Mouse (Mus musculus): ENCODE data around the gene Otop1. TPM values are rescaled to one million over a fixed set of nuclear protein-coding genes. Genes with fewer than 3 reads are reported as not detected.

Gene Otop1
- polyA plus RNA-seq, 1 experiment = 0.67 TPM

DNA sequence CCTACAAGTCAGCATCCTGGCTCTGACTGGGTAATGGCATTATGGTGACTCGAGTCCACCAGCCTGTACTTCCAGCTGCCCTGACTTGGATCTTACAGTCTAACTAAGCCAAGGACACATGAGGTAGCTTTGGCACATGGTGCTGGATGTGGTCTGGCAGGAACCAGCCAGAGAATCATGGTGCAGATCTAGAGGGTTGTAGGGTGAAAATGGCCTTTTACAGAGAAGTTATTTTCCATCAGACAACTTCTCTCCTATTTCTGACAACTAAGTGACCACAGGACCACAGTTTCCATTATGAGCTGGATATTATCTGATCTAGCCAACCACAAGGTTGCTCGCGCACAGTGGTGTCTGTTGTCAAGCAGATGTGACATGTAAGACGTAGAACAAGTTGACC, 1.9 kb upstream of the Otop1 start:
- TF ChIP-seq CTCF (IDR thresholded peaks at IDR 0.05; ENCODE audit: control insufficient read depth, insufficient read depth, insufficient replicate concordance, low read depth, low read length) (no peak), POLR2A (IDR thresholded peaks at IDR 0.05; ENCODE audit: control insufficient read depth, low read depth, low read length) (no peak)
- H3K4me1 ChIP-seq (ENCODE audit: control insufficient read depth, insufficient read depth, low read length) = peaks cover 9% of the 10 kb centered on the region
- no peaks in the 10 kb centered on the region; the same call in 1 of the 2 replicates for H3K36me3 ChIP-seq (ENCODE audit: control insufficient read depth, insufficient read depth, low read length)
- no peak overlapping the region for H3K4me3 ChIP-seq (ENCODE audit: control insufficient read depth, low read depth, low read length)
- no peaks in the 10 kb centered on the region; the same call in 1 of the 2 replicates for H3K27me3 ChIP-seq (ENCODE audit: control insufficient read depth, insufficient read depth, low read length)
- no peak overlapping the region for H3K27ac ChIP-seq (ENCODE audit: control insufficient read depth, insufficient read depth, low read depth, low read length)

DNA sequence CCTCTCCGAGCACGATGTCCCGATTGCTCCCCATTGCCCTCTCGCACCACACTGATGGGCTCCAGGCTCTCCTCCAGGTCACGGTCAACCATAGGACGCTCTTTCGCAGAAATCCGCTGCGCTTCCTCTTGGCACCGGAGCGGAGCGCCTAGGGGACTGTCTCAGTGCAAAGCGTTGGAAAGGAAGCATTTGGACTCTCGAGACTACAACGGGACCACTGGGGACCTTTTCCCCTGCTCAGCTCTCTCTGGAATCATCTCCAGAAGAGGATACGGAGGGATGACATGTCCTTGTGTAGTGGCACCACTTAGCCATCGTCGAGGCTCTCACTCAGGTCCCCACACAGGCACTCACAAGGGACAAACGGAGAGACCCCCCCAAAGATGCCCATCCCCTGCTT, 679 bp downstream of the Otop1 start:
- Histone ChIP-seq H3K4me3 (ENCODE audit: control insufficient read depth, low read depth, low read length) (no peak overlapping the region), H3K27ac (ENCODE audit: control insufficient read depth, insufficient read depth, low read depth, low read length) (no peak overlapping the region), H3K4me1 (ENCODE audit: control insufficient read depth, insufficient read depth, low read length) (peaks cover 9% of the 10 kb centered on the region), H3K36me3 (ENCODE audit: control insufficient read depth, insufficient read depth, low read length) (no peaks in the 10 kb centered on the region), H3K27me3 (ENCODE audit: control insufficient read depth, insufficient read depth, low read length) (no peaks in the 10 kb centered on the region; the same call in 1 of the 2 replicates)
- TF ChIP-seq POLR2A (IDR thresholded peaks at IDR 0.05; ENCODE audit: control insufficient read depth, low read depth, low read length) (no peak), CTCF (IDR thresholded peaks at IDR 0.05; ENCODE audit: control insufficient read depth, insufficient read depth, insufficient replicate concordance, low read depth, low read length) (no peak)

DNA sequence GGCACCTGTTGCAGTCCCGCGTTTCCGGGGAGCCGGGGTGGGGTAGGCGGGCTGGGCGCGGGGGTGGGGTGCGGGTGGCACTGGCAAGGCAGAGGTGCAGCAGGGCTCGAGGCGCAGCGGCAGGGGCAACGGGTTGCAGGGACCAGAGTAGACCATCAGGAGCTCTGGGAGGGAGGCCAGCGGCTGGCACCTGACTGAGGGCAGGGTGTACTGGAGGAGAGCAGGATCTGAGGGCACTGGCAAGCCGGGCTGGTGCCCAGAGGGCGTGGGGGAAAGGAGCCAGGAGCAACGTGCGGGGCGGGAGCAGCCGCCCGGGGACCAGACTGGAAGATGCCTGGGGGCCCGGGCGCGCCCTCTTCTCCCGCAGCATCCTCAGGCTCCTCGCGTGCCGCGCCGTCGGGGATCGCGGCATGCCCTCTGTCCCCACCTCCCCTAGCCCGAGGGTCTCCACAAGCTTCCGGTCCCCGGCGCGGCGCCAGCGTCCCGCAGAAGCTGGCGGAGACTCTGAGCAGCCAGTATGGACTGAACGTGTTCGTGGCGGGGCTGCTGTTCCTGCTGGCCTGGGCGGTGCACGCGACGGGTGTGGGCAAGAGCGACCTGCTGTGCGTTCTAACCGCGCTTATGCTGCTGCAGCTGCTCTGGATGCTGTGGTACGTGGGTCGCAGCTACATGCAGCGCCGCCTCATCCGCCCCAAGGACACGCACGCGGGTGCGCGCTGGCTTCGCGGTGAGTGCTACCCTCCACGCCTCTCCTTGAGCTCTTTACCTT, 1.5 kb downstream of the Otop1 start:
- Histone ChIP-seq H3K27me3 (ENCODE audit: control insufficient read depth, insufficient read depth, low read length) (no peaks in the 10 kb centered on the region; the same call in 1 of the 2 replicates), H3K36me3 (ENCODE audit: control insufficient read depth, insufficient read depth, low read length) (no peaks in the 10 kb centered on the region), H3K27ac (ENCODE audit: control insufficient read depth, insufficient read depth, low read depth, low read length) (no peak overlapping the region), H3K4me3 (ENCODE audit: control insufficient read depth, low read depth, low read length) (peak overlapping the region; percentile 44), H3K4me1 (ENCODE audit: control insufficient read depth, insufficient read depth, low read length) (peaks cover 9% of the 10 kb centered on the region)
- TF ChIP-seq POLR2A (IDR thresholded peaks at IDR 0.05; ENCODE audit: control insufficient read depth, low read depth, low read length) = no peak
- no peak for TF ChIP-seq CTCF (IDR thresholded peaks at IDR 0.05; ENCODE audit: control insufficient read depth, insufficient read depth, insufficient replicate concordance, low read depth, low read length)

DNA sequence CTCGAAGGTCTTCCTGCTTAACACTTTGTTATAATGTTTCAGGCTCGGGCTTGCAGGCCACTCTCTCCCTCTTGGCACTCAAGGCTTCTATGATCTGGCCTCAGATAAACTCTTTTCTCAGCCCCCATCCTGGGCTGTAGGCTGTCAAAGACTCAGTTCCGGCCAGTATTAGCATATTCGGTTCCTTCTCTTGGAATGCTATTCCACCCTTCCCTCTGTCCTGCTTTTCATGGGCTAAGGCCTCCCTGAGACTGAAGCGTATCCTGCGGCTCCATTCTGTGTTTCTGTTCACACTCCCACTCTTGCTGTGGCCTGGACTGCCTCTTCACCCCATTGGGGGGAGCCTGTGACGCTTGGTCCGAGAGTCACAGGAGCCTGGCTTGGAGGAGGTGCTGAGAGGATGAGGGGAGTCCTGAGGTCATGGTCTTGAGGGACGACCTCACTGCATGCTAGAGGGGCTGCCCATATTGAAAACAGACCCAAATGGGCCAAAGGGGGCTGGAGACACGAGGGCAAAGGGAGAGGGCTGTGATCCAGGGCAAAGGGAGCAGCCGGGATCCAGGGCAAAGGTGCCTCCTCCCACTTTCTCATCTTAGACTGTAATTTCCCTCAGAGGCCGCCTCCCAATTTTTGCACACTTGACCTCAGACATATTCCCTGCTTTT, 2.3 kb downstream of the Otop1 start:
- H3K27me3 ChIP-seq (ENCODE audit: control insufficient read depth, insufficient read depth, low read length) = no peaks in the 10 kb centered on the region; the same call in 1 of the 2 replicates
- H3K4me3 ChIP-seq (ENCODE audit: control insufficient read depth, low read depth, low read length) = no peak overlapping the region
- H3K36me3 ChIP-seq (ENCODE audit: control insufficient read depth, insufficient read depth, low read length) = no peaks in the 10 kb centered on the region
- no peak overlapping the region for H3K27ac ChIP-seq (ENCODE audit: control insufficient read depth, insufficient read depth, low read depth, low read length)
- H3K4me1 ChIP-seq (ENCODE audit: control insufficient read depth, insufficient read depth, low read length) = peaks cover 9% of the 10 kb centered on the region
- TF ChIP-seq CTCF (IDR thresholded peaks at IDR 0.05; ENCODE audit: control insufficient read depth, insufficient read depth, insufficient replicate concordance, low read depth, low read length) (no peak), POLR2A (IDR thresholded peaks at IDR 0.05; ENCODE audit: control insufficient read depth, low read depth, low read length) (no peak)

DNA sequence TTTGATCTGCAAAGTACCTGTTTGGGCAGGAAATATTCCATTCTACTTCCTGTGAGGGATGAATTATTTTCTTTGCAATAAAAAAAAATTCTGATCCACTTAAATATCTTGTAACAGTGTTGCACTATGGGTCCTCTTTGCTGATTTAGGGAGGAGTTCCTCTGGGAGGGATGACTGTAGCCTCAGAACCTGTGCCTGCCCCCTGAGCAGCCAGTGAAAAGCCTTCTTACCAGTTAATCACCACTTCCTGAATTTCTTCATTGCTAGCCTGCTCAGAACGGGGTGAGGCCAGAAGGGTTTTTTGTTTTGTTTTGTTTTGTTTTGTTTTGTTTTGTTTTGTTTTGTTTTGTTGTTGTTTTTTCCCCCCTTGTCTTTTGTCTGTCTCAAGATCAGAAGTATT, 4.3 kb downstream of the Otop1 start:
- Histone ChIP-seq H3K4me1 (ENCODE audit: control insufficient read depth, insufficient read depth, low read length) (peaks cover 9% of the 10 kb centered on the region), H3K36me3 (ENCODE audit: control insufficient read depth, insufficient read depth, low read length) (no peaks in the 10 kb centered on the region), H3K4me3 (ENCODE audit: control insufficient read depth, low read depth, low read length) (no peak overlapping the region), H3K27me3 (ENCODE audit: control insufficient read depth, insufficient read depth, low read length) (no peaks in the 10 kb centered on the region; the same call in 1 of the 2 replicates), H3K27ac (ENCODE audit: control insufficient read depth, insufficient read depth, low read depth, low read length) (no peak overlapping the region)
- TF ChIP-seq POLR2A (IDR thresholded peaks at IDR 0.05; ENCODE audit: control insufficient read depth, low read depth, low read length) (no peak), CTCF (IDR thresholded peaks at IDR 0.05; ENCODE audit: control insufficient read depth, insufficient read depth, insufficient replicate concordance, low read depth, low read length) (no peak)

DNA sequence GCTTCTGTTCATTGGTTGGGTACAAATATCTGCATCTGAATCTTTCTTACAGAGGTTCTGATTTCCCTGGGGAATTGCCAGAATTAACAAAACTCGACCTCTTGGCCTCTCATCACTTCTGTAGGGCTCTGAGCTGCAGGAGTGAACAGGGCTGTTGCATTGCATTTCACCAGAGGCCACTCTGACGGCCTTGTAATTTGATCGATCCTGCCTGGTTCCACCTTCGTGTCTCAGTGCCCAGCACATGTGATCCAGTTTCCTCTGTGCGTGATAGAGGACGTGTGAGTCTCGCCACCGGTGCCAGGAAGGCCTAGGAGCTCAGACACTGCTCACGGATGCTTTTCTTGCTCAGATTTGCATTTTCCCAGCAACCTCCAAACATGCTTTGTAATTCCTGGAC, 10.0 kb downstream of the Otop1 start:
- no peak overlapping the region for H3K4me3 ChIP-seq (ENCODE audit: control insufficient read depth, low read depth, low read length)
- no peaks in the 10 kb centered on the region for H3K4me1 ChIP-seq (ENCODE audit: control insufficient read depth, insufficient read depth, low read length)
- no peaks in the 10 kb centered on the region for H3K36me3 ChIP-seq (ENCODE audit: control insufficient read depth, insufficient read depth, low read length)
- no peaks in the 10 kb centered on the region for H3K27me3 ChIP-seq (ENCODE audit: control insufficient read depth, insufficient read depth, low read length)
- H3K27ac ChIP-seq (ENCODE audit: control insufficient read depth, insufficient read depth, low read depth, low read length) = no peak overlapping the region
- TF ChIP-seq CTCF (IDR thresholded peaks at IDR 0.05; ENCODE audit: control insufficient read depth, insufficient read depth, insufficient replicate concordance, low read depth, low read length) (no peak), POLR2A (IDR thresholded peaks at IDR 0.05; ENCODE audit: control insufficient read depth, low read depth, low read length) (no peak)

DNA sequence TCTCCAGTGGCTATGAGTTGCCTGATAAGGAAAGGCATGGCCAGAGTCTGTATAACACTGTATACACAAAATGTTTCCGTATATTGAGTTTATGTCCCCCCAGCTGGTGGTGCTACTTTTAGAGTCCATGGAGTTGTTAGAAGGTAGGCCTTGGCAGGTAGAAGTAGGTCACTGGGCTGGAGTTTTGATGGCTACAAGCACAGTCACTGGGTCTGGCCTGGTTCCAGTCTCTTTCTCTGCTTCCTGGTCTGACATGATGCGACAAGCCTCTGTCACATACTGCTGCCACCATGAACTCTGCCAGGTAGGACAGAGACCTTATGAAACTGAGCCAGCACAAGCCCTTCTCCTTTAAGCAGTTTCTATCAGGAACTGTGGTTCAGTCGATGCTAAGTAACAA, 12.7 kb downstream of the Otop1 start:
- no peaks in the 10 kb centered on the region for H3K36me3 ChIP-seq (ENCODE audit: control insufficient read depth, insufficient read depth, low read length)
- H3K27ac ChIP-seq (ENCODE audit: control insufficient read depth, insufficient read depth, low read depth, low read length) = no peak overlapping the region
- H3K4me1 ChIP-seq (ENCODE audit: control insufficient read depth, insufficient read depth, low read length) = no peaks in the 10 kb centered on the region
- no peak overlapping the region for H3K4me3 ChIP-seq (ENCODE audit: control insufficient read depth, low read depth, low read length)
- TF ChIP-seq CTCF (IDR thresholded peaks at IDR 0.05; ENCODE audit: control insufficient read depth, insufficient read depth, insufficient replicate concordance, low read depth, low read length) (no peak), POLR2A (IDR thresholded peaks at IDR 0.05; ENCODE audit: control insufficient read depth, low read depth, low read length) (no peak)
- no peaks in the 10 kb centered on the region for H3K27me3 ChIP-seq (ENCODE audit: control insufficient read depth, insufficient read depth, low read length)

Measured in testis, adult 2 months (tissue).